Mouse (Mus musculus): Measurements from ENCODE around the gene Slc17a8.

- no peak for TF ChIP-seq CTCF (IDR thresholded peaks at IDR 0.05; ENCODE audit: control insufficient read depth, insufficient read depth, insufficient read length)
- no peak for TF ChIP-seq MAX (IDR thresholded peaks at IDR 0.05)
- TF ChIP-seq CEBPB (IDR thresholded peaks at IDR 0.05; ENCODE audit: low read depth), result no peak
- no peak for TF ChIP-seq FOSL1 (IDR thresholded peaks at IDR 0.05; ENCODE audit: insufficient read depth, low read length, poor library complexity, severe bottlenecking)
- no peak for TF ChIP-seq USF1 (IDR thresholded peaks at IDR 0.05; ENCODE audit: low read depth)
- TF ChIP-seq MYOG (IDR thresholded peaks at IDR 0.05; ENCODE audit: control insufficient read depth, extremely low read depth, insufficient read length), result no peak
Measured at GRCm38 (mm10) chr10:89525823-89526222, 95.2 kb downstream of the Slc17a8 start.
